Mouse (Mus musculus) gonadal fat pad, adult 2 months (tissue): ENCODE data around the gene Dlx6. TPM values are rescaled to one million over a fixed set of nuclear protein-coding genes. Genes with fewer than 3 reads are reported as not detected.

Source experiments
- DNase-seq: peaks from one replicate; pipeline ENCODE4 v3.0.0-alpha.2; 2012; ENCODE audit warnings: low read depth
- polyA plus RNA-seq: library from polyadenylated mRNA; depleted of rRNA; stranded (reverse); fragments of >200 nt; gene quantifications from 2 replicates; pipeline ENCODE4 v1.2.3, GENCODE M21; 2012

The Dlx6 gene
- polyA plus RNA-seq, 1 experiment, result not detected

GRCm38 (mm10) chr6:6859950-6860410 is 3.2 kb upstream of the Dlx6 start:
- DNase-seq, result no peak

- DNase-seq, result no peak
Measured at GRCm38 (mm10) chr6:6860411-6861085, 2.6 kb upstream of the Dlx6 start.

GRCm38 (mm10) chr6:6861086-6861797 is 1.9 kb upstream of the Dlx6 start:
- DNase-seq, result no peak

GRCm38 (mm10) chr6:6861798-6862428 is 1.2 kb upstream of the Dlx6 start:
- no peak for DNase-seq

GRCm38 (mm10) chr6:6862611-6863010 is 523 bp upstream of the Dlx6 start:
- DNase-seq, result no peak

GRCm38 (mm10) chr6:6863955-6864354 is 821 bp downstream of the Dlx6 start:
- no peak for DNase-seq

GRCm38 (mm10) chr6:6864441-6865440 is 1.6 kb downstream of the Dlx6 start:
- DNase-seq, result no peak

GRCm38 (mm10) chr6:6867031-6867430 is 3.9 kb downstream of the Dlx6 start:
- no peak for DNase-seq

GRCm38 (mm10) chr6:6869041-6869685 is 6.0 kb downstream of the Dlx6 start:
- DNase-seq, result no peak

GRCm38 (mm10) chr6:6869961-6870800 is 7.0 kb downstream of the Dlx6 start:
- no peak for DNase-seq

GRCm38 (mm10) chr6:6870876-6871420 is 7.8 kb downstream of the Dlx6 start:
- no peak for DNase-seq

- no peak for DNase-seq
Measured at GRCm38 (mm10) chr6:6871692-6872091, 8.6 kb downstream of the Dlx6 start.

GRCm38 (mm10) chr6:6872873-6873272 is 9.7 kb downstream of the Dlx6 start:
- DNase-seq, result no peak

GRCm38 (mm10) chr6:6873476-6874072 is 10.4 kb downstream of the Dlx6 start:
- no peak for DNase-seq

GRCm38 (mm10) chr6:6874073-6874771 is 11.1 kb downstream of the Dlx6 start:
- DNase-seq, result no peak

GRCm38 (mm10) chr6:6875136-6875535 is 12.0 kb downstream of the Dlx6 start:
- DNase-seq, result no peak

- DNase-seq, result no peak
Measured at GRCm38 (mm10) chr6:6875676-6876075, 12.5 kb downstream of the Dlx6 start.

GRCm38 (mm10) chr6:6876231-6876630 is 13.1 kb downstream of the Dlx6 start:
- no peak for DNase-seq

GRCm38 (mm10) chr6:6876731-6877130 is 13.6 kb downstream of the Dlx6 start:
- no peak for DNase-seq
